Mouse (Mus musculus) layer of hippocampus, postnatal 25 days (tissue): ENCODE data around the gene L1cam. TPM values are rescaled to one million over a fixed set of nuclear protein-coding genes. Genes with fewer than 3 reads are reported as not detected.

Experiments
- DNase-seq, 2 experiments: peaks; one replicate each; pipeline ENCODE4 v3.0.0; 2022; ENCODE audit warnings: mixed read lengths in 2 of 2, low spot score in 1 of 2; ENCODE audit errors: extremely low spot score in 1 of 2
- total RNA-seq, 2 experiments: library from RNA; stranded (reverse); gene quantifications; 2 replicates each; pipeline ENCODE4 v1.2.3; 2021

L1cam gene
- total RNA-seq, 2 experiments from 2014 or later: 125 to 140 TPM

GRCm38 (mm10) chrX:73880194-73881035 is 15.5 kb downstream of the L1cam start:
- DNase-seq: peak in 1 of 2 experiments; percentile 16

- DNase-seq: no peak
These were observed 18.9 kb downstream of the L1cam start for GRCm38 (mm10) chrX:73877014-73877413.

GRCm38 (mm10) chrX:73875881-73876280 is 20.0 kb downstream of the L1cam start:
- DNase-seq: no peak

- no peak for DNase-seq
These were observed 23.9 kb downstream of the L1cam start for GRCm38 (mm10) chrX:73871956-73872355.

- DNase-seq: no peak
These were observed 24.4 kb downstream of the L1cam start for GRCm38 (mm10) chrX:73871474-73871873.

- no peak for DNase-seq
These were observed 26.6 kb downstream of the L1cam start for GRCm38 (mm10) chrX:73869334-73869733.

GRCm38 (mm10) chrX:73867852-73868251 is 28.1 kb downstream of the L1cam start:
- no peak for DNase-seq

GRCm38 (mm10) chrX:73867256-73867655 is 28.6 kb downstream of the L1cam start:
- no peak for DNase-seq

GRCm38 (mm10) chrX:73864692-73865091 is 31.2 kb downstream of the L1cam start:
- DNase-seq: no peak

GRCm38 (mm10) chrX:73855087-73855408 is 40.9 kb downstream of the L1cam start:
- no peak for DNase-seq

GRCm38 (mm10) chrX:73854326-73855086 is 41.4 kb downstream of the L1cam start:
- DNase-seq: no peak

- DNase-seq: no peak
These were observed 59.2 kb downstream of the L1cam start for GRCm38 (mm10) chrX:73836691-73837090.

GRCm38 (mm10) chrX:73835731-73836130 is 60.2 kb downstream of the L1cam start:
- DNase-seq: no peak

- peak; percentile 26 to 34 for DNase-seq
These were observed 71.4 kb downstream of the L1cam start, which contains the start of gene Pdzd4 for GRCm38 (mm10) chrX:73824185-73825151. TSS of gene Pdzd4 (minus strand) at chrX:73824969.

GRCm38 (mm10) chrX:73823747-73824146 is 72.2 kb downstream of the L1cam start:
- DNase-seq: no peak

- DNase-seq: no peak
These were observed 79.2 kb downstream of the L1cam start for GRCm38 (mm10) chrX:73816596-73817314.

- no peak for DNase-seq
These were observed 80.8 kb downstream of the L1cam start for GRCm38 (mm10) chrX:73815072-73815471.

GRCm38 (mm10) chrX:73805814-73806213 is 90.1 kb downstream of the L1cam start:
- no peak for DNase-seq
